Mouse (Mus musculus) embryo, embryonic 9.5 days (tissue): Measurements from ENCODE around the gene Bcl2l14.

Source experiments
- DNase-seq: peaks from one replicate; pipeline ENCODE4 v3.0.0-alpha.2; 2017; ENCODE audit errors: extremely low spot score

Bcl2l14 gene

DNA sequence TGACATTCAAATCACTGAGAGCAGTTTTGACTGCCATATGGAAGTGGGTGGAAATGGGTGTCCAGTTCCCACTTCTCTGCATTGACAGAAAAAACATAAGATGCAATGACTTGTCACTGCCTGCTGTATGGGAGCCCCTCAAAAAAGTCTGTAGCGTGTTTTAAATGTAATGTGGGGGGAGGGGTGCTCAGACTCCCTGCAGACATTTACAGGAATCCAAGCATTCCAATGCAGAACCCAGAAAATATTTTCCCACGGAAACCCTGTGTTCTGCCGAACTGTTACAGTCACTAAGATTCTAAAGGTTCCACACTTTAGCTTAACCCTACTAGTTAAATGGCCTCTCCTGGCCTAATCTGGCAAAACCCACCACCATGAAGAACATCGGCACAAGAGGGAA, at the start of gene Bcl2l14:
TSS of gene Bcl2l14 (plus strand) at position 301 of the 400 bp plus-strand sequence.
- DNase-seq, result no peak

DNA sequence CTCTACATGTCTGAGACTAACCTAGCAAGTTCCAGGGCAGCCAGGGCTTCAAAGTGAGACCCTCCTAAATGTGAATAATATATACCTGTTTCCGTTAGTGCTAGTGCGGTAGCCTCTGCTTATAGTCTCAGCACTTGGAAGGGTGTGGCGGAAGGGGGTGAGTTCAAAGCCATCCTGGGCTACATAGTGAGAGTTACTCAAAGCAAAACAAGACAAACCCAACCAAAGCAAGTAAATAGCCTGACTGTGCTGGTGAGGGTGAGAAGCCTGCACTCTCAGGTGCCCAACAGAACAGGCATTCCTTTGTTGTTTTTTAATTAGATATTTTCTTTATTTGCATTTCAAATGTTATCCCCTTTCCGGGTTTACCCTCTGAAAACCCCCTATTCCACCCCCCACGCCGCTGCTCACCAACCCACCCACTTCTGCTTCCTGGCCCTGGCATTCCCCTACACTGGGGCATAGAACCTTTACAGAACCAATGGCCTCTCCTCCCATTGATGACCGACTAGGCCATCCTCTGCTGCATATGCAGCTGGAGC, 47.5 kb upstream of the Bcl2l14 start:
- no peak for DNase-seq

DNA sequence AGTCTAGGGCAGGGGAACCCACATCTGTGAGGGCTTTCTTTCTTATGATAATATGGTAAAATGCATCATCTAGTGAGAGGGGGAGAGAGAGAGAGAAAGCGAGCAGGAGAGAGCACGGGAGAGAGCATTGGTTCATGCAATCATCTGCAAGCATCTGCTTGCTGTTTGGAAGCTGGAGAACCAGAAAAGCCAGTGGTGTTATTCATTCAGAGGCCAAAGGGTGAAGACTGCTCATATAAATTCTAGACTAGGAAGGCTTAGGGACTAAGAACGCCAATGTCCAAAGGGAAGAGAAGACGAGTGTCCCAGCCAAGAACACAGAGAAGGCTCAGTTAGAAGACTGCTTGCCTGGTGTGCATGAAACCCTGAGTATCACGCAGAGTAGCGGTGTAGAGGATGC, 43.2 kb upstream of the Bcl2l14 start:
- no peak for DNase-seq

DNA sequence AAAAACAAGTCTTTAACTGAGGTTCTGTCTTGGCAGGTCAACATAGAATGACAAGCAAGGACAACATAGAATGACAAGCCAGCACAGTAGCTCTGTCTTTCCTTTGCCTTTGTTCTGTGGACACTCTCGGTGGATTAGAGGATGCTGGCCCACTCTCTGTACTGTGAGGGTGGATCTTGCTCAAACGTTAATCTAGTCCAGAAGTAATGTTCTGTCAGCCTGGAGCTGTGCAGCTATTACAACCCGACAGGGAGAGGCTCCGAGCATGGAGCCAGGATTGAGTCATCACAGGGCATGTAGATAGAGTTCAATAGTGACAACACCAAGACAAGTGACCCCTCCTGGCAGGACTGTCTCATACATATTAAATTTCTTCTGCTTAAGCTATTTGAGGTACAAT, 42.4 kb upstream of the Bcl2l14 start:
- DNase-seq, result no peak

DNA sequence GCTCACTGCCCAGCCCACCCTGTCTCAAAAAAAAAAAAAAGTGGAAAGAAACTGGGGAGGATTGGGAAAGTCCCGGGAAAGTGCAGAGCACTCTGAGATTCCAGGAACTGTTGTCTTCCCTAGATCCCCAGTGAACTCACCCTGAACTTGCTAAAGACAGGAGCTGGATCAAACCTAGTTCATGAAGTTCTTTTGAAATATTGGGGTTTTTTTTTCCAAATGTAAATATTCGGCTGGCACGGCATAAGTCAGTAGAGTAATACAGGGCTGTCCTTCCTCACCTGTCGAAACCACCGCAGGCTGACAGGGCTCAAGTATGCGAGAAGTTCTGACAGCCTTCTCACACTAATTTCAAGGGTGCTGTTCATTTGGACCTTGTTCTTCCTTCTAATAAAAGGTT, 38.5 kb upstream of the Bcl2l14 start:
- DNase-seq, result no peak

DNA sequence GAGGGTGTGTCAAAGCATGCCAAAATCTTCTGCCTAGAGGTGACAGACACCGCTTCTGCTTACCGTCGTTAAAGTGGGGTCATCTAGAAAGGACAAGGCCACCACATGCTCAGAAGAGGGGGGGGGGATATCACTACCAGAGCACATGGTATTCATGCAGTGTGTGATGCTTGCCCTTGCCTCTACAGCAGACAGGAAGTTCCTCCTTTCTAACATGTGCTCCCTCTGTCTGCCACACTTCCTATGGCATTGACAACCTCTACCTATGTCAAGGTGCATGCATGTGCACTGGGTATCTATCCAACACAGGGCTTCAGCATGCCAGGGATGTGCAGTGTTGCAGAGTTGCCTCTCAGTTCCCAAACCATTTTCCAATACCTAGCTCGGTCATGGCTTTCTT, 36.0 kb upstream of the Bcl2l14 start:
- no peak for DNase-seq

DNA sequence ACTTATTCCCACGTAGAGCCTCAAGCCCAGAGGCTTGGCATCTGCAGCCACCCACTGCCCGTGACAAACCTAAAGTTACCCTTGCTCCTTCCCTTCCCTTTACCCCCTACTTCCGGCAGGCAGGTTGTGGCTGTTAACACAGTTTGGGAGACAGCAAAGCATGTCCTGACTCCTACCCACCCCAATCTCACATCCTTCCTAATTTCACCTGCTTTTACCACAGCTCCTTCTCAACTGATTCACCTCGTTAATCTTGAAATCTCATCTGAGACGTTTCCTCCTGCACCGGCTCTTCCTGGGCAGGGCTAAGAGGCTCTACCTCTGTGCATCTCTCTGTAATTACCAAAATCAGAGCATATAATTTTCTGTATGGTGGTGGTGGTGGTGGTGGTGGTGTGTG, 31.5 kb upstream of the Bcl2l14 start:
- DNase-seq, result no peak

DNA sequence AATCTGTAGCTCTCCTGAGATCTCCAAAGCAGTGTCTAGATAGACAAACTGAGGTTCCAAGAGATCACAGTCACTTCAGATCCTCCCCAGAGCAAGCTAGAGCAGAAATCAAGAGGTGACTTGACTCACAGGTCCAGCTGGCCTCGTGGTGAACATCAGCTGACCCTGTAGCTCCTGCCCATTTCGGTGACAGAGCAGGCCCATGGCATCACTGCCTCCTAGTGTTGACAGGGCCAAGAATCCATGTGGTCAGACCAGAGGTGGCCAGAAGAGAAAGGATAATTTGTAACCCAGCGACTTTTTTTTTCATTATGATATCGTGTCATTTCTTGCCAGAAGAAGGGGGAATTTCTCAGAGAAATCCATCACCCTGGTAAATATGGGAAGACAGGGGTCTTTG, 30.2 kb upstream of the Bcl2l14 start:
- DNase-seq, result no peak

DNA sequence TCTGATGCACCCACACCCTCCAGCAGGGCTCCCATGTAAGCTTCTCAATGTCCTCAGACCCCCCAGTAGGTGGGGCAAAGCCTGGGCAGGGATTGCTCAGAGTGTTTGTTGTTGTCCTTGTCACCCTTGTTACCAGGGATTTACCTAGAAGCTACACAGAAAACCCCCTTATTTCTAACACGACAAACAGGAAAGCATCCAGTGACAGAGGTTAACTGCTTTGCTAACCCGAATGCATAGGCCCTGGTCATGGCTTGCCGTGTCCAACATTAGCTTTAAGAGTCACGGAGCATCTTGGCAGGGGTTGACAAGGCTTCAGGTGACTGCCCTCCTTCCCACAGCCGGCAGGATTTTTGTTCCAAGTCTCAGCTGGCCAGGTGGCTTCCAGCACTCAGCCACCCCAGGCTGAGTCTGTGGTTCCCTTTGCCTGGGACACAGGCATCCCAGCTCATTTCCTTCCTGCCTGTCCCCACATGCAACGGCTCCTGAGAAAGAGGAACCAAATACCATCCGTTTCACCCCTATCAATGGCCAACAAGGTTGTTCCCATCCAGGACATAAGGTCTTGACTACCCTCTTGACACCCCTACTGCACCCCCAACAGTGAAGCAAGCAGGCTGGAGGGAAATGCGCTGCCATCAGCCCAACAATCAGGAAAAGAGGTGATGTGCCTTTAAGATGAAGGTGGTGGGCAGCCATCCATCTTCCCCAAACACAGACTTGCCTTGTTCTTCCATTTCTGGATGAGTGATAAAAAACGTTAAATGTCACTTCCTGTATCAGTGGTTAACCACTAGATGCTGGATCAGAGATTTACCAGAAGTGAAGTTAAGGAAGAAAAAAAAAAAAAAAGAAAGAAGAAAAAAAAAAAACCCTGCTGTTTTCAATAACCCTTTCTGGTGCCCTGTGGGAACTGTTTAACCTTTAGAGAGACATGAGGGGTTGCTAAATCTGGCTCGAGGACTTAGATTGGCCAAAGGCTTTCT, 29.5 kb upstream of the Bcl2l14 start:
- DNase-seq, result no peak

DNA sequence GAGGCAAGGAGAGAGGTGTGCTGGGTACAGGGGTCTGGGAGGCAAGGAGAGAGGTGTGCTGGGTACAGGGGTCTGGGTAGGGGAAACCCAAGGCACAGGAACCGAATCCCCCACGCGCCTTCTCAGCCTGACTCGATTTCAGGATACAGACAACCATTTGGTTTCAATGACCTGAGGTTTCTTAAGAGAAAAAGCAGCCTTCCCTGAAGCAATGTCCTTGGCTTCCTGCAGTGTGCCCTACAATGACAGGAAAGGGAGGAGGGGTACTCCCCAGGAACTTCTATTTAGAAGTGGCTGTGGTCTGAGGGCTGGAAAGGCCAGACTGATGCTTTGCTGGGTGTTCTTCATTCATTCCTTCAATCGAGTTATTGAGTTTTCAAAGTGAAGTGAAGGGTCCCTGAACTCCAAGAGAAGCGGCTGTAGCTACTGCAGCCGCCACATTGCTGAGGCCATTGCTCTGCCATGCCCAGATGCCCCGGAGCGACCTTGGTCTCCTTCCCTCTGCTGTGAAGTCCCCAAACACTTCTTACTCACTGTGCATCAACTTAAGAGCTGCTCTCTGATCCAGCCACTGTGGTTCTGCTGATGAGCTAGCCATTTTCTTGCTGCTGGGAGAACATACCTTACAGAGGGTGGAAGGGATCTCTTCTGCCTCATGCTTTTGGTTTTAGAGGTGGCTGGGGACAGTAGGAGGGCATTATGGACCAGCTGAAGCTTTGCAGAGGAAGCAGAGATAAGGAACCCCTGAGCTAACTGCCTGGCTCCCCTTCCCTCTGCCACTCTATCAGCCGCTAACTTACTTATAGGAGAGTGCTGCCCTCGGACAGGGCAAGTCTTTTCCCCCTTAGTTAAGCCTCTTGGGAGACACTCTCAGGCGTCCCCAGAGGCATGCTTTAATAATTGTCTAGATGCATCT, 28.5 kb upstream of the Bcl2l14 start:
- DNase-seq, result peak; percentile 11

DNA sequence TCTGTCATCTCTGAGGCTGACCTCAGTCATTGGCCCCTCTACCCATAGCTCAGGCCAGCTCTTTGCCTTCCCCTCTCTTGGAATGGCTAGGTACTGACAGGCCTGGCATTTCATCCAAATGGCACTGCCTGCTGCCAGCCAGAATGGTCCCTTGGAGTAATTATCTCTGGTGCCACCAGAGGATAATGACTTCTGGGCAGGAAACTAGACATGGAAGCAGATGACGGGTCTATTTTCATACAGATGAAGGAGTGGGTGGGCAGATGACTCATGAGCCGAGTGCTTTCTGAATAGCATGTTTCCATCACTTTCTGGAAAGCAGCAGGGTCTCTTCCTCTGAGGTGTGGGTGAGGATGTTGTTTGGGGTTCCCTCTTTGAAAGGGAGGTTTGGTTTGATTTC, 23.2 kb upstream of the Bcl2l14 start:
- DNase-seq, result no peak

DNA sequence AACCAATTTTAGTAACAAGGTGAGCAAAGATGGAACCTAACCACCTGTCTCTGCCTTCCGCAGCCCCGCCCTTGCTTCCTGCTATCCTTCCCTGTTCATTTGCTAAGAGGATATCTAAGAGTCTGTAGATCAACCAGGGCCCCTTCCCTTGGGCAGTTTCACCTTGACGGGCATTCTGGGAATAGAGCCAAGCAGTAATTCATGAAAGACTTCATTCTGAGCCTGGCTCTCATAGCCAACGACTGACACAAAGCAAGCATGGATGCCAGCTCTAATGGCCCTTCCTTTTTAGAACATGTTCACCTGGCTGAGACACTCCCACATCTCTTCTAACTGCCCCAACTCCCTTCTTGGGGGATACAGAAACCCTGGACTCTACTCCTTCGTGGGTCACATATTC, 18.9 kb upstream of the Bcl2l14 start:
- no peak for DNase-seq

DNA sequence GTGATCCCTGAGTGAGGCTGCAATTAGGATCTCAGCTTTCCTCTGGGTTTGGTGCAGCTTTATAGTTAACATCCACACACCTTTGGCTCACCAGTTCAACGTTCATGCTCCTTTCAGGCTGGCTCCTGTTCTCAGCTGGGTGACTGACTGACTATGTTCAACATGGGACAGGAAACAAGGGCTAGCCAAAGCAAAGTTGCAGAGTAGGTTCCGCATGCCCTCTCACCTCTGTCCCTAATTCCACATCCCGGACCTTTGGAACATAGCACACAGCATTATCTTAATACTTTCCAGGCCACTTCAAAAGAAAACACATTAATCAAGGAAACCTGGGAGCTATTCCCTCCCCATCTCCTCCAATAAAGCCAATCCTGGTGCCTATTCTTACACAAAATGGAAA, 18.3 kb upstream of the Bcl2l14 start:
- no peak for DNase-seq

DNA sequence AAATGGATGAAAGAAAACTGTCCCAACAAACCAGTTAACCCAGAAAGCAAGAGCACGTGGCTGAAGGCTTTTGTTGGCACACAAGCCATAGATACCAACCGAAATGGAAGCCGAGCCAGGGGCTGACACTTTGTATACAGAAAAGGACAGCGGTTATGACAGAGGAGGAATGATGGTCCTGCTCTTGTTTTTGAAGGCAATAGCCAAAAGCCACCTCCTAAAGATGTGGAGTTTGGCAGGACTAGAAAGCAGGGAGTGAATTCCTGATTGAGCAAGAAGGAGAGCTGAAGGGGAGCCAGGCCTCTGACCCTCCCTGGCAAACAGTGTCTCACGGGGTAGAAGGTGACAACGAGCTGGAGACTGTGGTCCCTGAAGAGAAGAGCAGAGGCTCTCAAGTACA, 14.7 kb upstream of the Bcl2l14 start:
- no peak for DNase-seq

DNA sequence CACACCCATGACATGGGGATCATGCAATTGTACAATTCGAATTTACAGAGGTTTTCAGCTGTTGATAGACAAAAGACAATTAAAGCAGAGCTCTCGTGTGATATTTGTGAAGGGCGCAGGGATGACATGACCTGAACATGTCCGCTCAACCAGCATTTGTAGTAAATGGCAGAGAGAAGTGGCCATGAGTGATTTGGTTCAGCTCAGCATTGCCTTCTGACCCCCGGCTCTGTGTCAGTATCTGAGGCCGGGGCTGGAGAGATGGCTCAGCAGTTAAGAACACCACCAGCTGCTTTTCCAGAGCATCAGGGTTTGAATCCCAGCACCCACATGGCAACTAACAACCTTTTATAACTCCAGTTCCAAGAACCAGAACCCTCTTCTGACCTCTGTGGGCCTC, 10.2 kb upstream of the Bcl2l14 start:
- no peak for DNase-seq

DNA sequence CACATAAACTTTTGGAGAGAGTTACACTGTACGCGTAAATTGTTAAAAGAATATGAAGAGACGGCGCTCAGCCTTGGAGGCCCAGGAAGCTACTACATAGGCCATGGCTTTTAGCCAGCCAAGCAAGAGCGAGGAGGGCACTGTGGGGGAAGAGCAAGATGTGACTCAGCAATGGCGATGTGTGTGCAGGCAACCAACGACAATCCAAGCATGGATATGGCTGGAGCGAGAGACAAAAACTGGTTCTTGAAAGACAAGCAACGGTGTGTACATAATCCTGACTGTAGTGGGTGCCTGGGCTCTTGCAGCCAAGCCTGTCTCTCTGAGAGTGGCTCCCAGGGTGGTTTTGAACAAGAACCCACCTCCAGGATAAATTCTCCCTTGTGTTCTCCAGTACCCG, 8.7 kb upstream of the Bcl2l14 start:
- no peak for DNase-seq

DNA sequence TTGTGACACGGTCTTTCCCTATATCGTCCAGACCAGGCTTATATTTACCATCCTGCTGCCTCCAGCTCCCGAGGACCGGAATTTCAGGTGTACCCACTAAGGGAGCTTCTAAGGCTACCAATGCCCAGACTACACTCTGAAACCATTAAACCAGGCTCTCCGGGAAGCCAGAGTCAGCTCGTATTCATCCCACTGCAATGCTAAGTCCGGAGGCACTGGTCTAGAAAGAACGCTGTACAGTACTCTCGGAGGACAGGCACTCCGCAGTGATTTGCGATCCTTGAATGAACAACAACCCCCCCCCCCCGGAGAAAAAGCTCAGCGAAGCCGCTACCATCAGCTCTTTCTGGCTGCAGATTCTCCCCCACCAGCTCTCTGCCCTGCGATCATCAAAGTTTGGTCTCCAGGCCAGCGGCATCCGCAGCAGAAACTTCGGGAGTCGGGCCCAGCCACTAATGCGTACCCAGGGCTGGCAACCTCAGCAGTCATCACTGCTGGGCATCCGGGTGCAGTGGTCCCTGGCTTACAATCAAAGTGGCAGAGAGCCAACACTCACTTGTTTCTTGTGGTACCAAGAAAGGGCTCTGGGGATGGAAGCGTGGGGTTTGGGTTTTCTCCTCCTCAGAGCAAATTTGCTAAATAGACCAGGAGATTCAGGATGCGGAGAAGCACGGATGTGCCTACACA, 7.6 kb upstream of the Bcl2l14 start:
- DNase-seq, result no peak

DNA sequence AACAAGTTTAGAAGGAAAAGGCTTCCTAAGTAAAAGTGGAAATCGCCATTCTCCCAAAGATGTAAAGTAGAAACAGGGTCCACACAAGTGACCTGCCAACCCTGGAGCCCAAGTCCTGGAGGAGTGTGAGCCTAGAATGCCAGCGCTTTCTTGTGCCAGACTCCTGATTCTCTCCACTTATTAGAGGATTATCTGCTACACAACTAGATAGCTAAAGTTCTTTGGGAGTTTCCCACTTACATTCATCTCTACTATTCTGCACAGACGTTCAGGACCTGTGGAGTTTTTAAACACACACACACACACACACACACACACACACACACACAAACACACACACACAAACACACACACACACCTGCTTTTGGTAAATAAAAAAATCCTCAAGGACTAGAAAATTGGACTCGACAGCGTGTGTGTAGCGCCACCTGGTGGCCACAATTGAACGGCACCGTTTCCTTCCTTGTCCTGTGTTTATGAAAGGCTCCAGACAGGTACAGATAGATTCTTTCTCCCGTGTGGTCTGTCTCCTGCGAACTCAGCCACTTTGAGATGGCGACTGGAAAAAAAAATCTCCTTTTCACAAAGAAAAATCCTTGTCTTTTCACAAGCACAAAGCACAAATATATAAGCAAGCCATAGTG, 6.7 kb upstream of the Bcl2l14 start:
- peak; percentile 77 for DNase-seq

DNA sequence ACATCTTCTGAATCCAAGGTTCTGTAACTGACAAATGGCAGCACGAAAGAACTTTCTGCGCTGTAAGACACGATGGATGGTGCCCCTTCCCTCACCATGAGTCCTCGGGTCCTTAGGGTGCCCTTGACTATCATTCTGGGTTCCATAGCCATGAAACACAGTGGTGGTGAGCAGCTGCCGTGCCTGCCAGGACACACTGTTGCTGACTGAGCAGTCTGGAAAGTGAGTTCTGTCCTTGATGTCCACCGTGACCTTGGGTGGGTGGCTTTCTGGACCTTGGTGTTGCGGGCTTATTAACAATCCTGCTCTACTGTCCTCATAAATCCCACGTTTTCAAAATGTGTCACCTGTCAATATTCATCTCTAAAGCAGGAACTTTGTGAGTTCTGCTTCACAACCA, 6.2 kb upstream of the Bcl2l14 start:
- DNase-seq, result no peak

DNA sequence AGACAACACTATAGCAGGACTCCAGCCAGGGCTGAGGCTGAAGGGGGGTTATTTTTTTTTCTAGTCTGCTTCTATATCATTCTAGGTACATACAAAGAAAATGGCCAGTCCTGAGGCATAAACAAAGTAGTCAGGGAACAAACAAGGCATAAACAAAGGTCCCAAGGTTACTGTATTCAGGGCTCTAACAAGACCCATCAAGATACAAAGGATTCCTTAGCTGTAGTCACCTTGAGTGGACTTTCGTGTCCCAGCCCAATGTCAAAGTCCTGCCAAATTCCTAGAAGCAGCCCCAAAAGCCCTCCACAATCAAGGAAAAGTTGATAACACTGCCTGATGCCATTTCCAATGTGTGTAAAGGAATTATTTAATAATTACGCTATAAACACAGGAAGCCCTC, 5.3 kb upstream of the Bcl2l14 start:
- DNase-seq, result no peak
